Mouse (Mus musculus): Measurements from ENCODE around the gene Sult6b2. TPM values are rescaled to one million over a fixed set of nuclear protein-coding genes. Genes with fewer than 3 reads are reported as not detected.

Gene Sult6b2
- polyA plus RNA-seq, 1 experiment from 2014 or later = 0.16 TPM

DNA sequence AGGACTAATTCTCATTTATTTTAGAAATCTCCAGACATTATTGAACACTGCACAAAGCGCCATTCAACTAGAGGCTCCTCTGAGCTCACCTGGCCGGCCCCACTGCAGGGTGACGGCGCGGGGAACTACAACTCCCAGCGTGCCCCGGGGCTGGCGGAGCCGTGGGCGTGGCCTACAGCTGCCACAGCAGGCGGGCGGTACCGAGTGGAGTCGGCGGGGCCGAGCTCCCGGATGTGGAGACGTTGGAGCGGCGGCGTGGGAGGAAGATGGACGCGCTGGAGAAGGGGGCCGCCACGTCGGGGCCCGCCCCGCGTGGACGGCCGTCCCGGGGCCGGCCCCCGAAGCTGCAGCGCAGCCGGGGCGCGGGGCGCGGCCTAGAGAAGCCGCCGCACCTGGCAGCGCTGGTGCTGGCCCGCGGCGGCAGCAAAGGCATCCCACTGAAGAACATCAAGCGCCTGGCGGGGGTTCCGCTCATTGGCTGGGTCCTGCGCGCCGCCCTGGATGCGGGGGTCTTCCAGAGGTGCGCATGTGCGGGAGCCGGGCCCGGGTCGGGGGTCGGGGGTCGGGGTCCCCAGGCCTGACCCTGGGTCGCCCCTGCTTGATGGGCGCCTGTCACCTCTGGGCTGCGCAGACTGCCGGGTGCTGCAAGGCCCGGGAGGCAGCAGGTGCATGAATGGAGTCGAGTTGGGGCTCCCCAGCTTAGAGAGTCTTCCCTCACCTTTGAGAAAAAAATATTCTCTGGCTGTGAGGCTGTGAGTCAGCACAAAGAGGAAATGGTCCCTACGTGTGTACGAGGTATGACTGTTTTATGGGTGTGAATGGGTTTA, 47.6 kb downstream of the Sult6b2 start, which contains the start of gene Cmas:
TSS of gene Cmas (plus strand) at position 180 of the 827 bp plus-strand sequence.
- Histone ChIP-seq H3K27me3 (ENCODE audit: control insufficient read depth, insufficient read depth, low read length) (peaks cover 6% of the 10 kb centered on the region; the same call in 1 of the 2 replicates), H3K36me3 (ENCODE audit: control insufficient read depth, insufficient read depth, low read length) (peaks cover 17% of the 10 kb centered on the region; the same call in 1 of the 2 replicates), H3K4me1 (ENCODE audit: control insufficient read depth, insufficient read depth, low read length) (peaks cover 7% of the 10 kb centered on the region), H3K9ac (ENCODE audit: low read depth, low read length) (peak within 1 kb of the TSS; percentile 87), H3K4me3 (ENCODE audit: low read length) (peak within 1 kb of the TSS; percentile 91), H3K9me3 (ENCODE audit: control insufficient read depth, low read length) (no peaks in the 10 kb centered on the region), H3K4me2 (replicated peaks; ENCODE audit: low read depth, low read length) (peak within 1 kb of the TSS; percentile 84), H3K27ac (ENCODE audit: low read depth, low read length) (peak within 1 kb of the TSS; percentile 67; the same call in 1 of the 2 replicates)
- ATAC-seq (ENCODE audit: low FRiP score, low TSS enrichment) = peak; percentile 98
- WGBS = 1% methylated on average over 54 of the region's 68 CpGs

DNA sequence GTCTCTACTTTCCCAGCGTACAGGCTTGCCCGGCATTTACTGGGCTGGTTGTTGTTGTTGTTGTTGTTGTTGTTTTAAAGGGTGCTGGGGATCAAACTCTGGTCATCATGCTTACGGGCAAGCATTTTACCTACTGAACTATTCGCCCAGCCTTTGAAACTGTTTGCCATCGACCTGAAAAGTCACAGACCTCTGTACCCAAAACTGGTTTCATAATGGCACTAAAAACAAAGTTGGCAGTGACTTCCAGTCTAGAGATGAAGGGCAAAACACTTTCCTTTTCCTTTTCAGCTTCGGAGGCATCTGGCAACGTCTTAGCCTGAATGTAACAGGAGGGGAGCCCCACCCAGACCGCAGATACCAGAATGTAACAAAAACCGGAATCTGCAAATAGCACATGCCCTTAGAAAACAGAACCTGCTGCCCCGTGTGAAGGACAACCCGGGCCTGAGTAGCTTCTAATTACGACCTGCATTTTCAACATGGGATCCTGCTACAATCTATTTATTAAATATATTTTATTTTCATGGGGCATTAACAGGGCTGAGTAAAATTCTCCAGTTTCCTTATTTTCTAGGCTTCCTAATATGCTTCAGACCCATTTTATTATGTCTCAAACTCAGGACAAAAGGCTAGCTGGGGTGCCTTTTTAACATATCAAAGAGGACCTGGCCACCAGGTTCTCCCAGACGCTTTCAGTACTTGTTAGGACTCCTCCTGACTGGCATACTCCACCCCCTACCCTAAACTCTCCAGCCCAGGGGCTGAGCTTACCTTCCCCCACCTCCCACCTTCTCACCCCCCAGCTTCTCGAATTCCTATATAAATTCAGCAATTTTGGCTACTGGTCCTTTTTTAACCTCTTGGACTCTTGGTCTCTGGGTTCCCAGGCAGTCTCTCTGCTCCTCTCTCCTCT, 51.7 kb downstream of the Sult6b2 start:
- no peak overlapping the region for H3K9ac ChIP-seq (ENCODE audit: low read depth, low read length)
- H3K4me1 ChIP-seq (ENCODE audit: control insufficient read depth, insufficient read depth, low read length) = no peaks in the 10 kb centered on the region
- H3K27me3 ChIP-seq (ENCODE audit: control insufficient read depth, insufficient read depth, low read length) = peaks cover 6% of the 10 kb centered on the region; the same call in 1 of the 2 replicates
- no peaks in the 10 kb centered on the region for H3K9me3 ChIP-seq (ENCODE audit: control insufficient read depth, low read length)
- H3K4me3 ChIP-seq (ENCODE audit: low read length) = no peak overlapping the region
- no peak overlapping the region for H3K27ac ChIP-seq (ENCODE audit: low read depth, low read length)
- WGBS = 37% methylated on average over 14 of the region's 14 CpGs
- H3K36me3 ChIP-seq (ENCODE audit: control insufficient read depth, insufficient read depth, low read length) = no peaks in the 10 kb centered on the region
- ATAC-seq (ENCODE audit: low FRiP score, low TSS enrichment) = no peak
- H3K4me2 ChIP-seq (replicated peaks; ENCODE audit: low read depth, low read length) = no peak overlapping the region

DNA sequence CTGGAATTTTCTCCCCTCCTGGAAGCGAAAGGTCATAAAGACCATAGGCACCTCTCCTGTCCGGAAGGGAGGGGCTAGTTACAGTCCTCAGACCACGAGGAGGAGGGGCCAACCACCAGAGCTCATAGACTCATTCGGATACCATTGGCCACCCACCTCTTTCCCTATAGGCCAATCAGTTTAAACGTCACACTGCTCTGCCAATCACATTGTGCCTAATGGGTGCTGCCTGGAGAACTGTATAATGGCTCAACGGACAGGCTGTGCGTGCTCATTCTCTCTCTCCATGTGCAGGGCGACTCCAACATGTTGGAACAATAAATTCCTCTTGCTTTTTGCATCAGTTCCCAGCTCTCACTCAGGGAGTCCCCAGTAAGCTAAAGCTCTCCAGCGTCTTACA, 52.9 kb downstream of the Sult6b2 start:
- Histone ChIP-seq H3K4me3 (ENCODE audit: low read length) (no peak overlapping the region), H3K27me3 (ENCODE audit: control insufficient read depth, insufficient read depth, low read length) (peaks cover 6% of the 10 kb centered on the region; the same call in 1 of the 2 replicates), H3K4me2 (replicated peaks; ENCODE audit: low read depth, low read length) (no peak overlapping the region), H3K4me1 (ENCODE audit: control insufficient read depth, insufficient read depth, low read length) (no peaks in the 10 kb centered on the region), H3K9me3 (ENCODE audit: control insufficient read depth, low read length) (no peaks in the 10 kb centered on the region), H3K27ac (ENCODE audit: low read depth, low read length) (no peak overlapping the region), H3K9ac (ENCODE audit: low read depth, low read length) (no peak overlapping the region), H3K36me3 (ENCODE audit: control insufficient read depth, insufficient read depth, low read length) (no peaks in the 10 kb centered on the region)
- ATAC-seq (ENCODE audit: low FRiP score, low TSS enrichment) = peak; percentile 47; the same call in 1 of the 2 replicates
- 50% methylated on average over 9 of the region's 9 CpGs for WGBS

DNA sequence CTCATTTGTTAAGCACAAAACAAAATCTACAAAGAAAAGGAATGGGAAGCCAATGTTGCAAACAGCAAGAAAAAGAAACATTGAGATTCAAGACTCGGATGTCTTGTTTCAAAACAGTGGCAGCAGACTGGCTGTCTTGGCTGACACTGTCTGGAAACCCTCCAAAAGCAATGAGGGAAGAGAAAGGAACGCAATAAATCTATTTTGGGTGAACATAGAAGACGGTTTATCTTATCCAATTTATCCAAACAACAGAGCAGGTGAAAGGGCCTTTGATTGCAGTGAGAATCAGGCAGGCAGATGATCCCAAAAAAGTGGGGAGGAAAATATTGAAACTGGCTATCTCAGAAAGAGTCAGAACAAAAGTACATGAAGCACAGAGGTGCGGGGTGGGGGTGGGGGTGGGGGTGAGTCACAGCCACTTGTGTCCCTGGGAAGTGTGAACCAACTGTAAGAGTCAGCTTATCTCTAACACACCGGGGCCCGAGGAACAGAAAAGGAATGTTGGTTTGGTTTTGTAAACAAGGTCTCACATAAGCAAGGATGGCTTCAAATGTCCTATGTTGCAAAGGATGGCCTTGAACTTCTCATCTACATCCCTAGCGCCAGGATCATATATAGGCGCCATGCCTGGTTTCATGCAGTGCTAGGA, 56.1 kb downstream of the Sult6b2 start:
- H3K27me3 ChIP-seq (ENCODE audit: control insufficient read depth, insufficient read depth, low read length) = peaks cover 4% of the 10 kb centered on the region; the same call in 1 of the 2 replicates
- no peak overlapping the region for H3K4me2 ChIP-seq (replicated peaks; ENCODE audit: low read depth, low read length)
- no peaks in the 10 kb centered on the region for H3K9me3 ChIP-seq (ENCODE audit: control insufficient read depth, low read length)
- no peaks in the 10 kb centered on the region for H3K4me1 ChIP-seq (ENCODE audit: control insufficient read depth, insufficient read depth, low read length)
- no peak overlapping the region for H3K4me3 ChIP-seq (ENCODE audit: low read length)
- H3K36me3 ChIP-seq (ENCODE audit: control insufficient read depth, insufficient read depth, low read length) = no peaks in the 10 kb centered on the region
- no peak for ATAC-seq (ENCODE audit: low FRiP score, low TSS enrichment)
- H3K9ac ChIP-seq (ENCODE audit: low read depth, low read length) = no peak overlapping the region
- H3K27ac ChIP-seq (ENCODE audit: low read depth, low read length) = no peak overlapping the region
- 70% methylated on average over 8 of the region's 8 CpGs for WGBS

- H3K9me3 ChIP-seq (ENCODE audit: control insufficient read depth, low read length) = no peaks in the 10 kb centered on the region
- no peaks in the 10 kb centered on the region for H3K4me1 ChIP-seq (ENCODE audit: control insufficient read depth, insufficient read depth, low read length)
- WGBS = 83% methylated on average over 2 of the region's 2 CpGs
- H3K9ac ChIP-seq (ENCODE audit: low read depth, low read length) = no peak overlapping the region
- no peak for ATAC-seq (ENCODE audit: low FRiP score, low TSS enrichment)
- no peak overlapping the region for H3K4me2 ChIP-seq (replicated peaks; ENCODE audit: low read depth, low read length)
- no peaks in the 10 kb centered on the region for H3K36me3 ChIP-seq (ENCODE audit: control insufficient read depth, insufficient read depth, low read length)
- H3K4me3 ChIP-seq (ENCODE audit: low read length) = no peak overlapping the region
- no peaks in the 10 kb centered on the region for H3K27me3 ChIP-seq (ENCODE audit: control insufficient read depth, insufficient read depth, low read length)
- no peak overlapping the region for H3K27ac ChIP-seq (ENCODE audit: low read depth, low read length)
These were observed 57.1 kb downstream of the Sult6b2 start for GRCm38 (mm10) chr6:142747165-142747564.

GRCm38 (mm10) chr6:142746765-142747164, 57.5 kb downstream of the Sult6b2 start:
- H3K4me1 ChIP-seq (ENCODE audit: control insufficient read depth, insufficient read depth, low read length) = no peaks in the 10 kb centered on the region
- H3K4me2 ChIP-seq (replicated peaks; ENCODE audit: low read depth, low read length) = no peak overlapping the region
- H3K4me3 ChIP-seq (ENCODE audit: low read length) = no peak overlapping the region
- H3K27me3 ChIP-seq (ENCODE audit: control insufficient read depth, insufficient read depth, low read length) = no peaks in the 10 kb centered on the region
- H3K9me3 ChIP-seq (ENCODE audit: control insufficient read depth, low read length) = no peaks in the 10 kb centered on the region
- no peak overlapping the region for H3K27ac ChIP-seq (ENCODE audit: low read depth, low read length)
- no peaks in the 10 kb centered on the region for H3K36me3 ChIP-seq (ENCODE audit: control insufficient read depth, insufficient read depth, low read length)
- WGBS = 78% methylated on average over 7 of the region's 7 CpGs
- no peak overlapping the region for H3K9ac ChIP-seq (ENCODE audit: low read depth, low read length)
- no peak for ATAC-seq (ENCODE audit: low FRiP score, low TSS enrichment)

DNA sequence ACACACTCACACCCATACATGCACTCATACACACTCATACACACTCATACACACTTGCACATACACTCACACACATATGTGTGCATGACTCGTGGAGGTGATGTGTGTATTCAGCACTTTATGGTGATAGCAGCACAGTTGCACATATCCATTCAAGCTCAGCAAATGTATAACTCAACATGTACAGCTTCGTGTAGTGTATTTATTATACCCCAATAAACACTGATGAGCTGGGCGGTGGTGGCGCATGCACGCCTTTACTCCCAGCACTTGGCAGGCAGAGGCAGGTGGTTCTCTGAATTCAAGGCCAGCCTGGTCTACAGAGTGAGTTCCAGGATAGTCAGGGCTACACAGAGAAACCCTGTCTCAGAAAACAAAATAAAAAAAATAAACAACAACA, 58.8 kb downstream of the Sult6b2 start:
- no peak overlapping the region for H3K9ac ChIP-seq (ENCODE audit: low read depth, low read length)
- WGBS = 90% methylated on average over 5 of the region's 5 CpGs
- no peaks in the 10 kb centered on the region for H3K36me3 ChIP-seq (ENCODE audit: control insufficient read depth, insufficient read depth, low read length)
- no peaks in the 10 kb centered on the region for H3K4me1 ChIP-seq (ENCODE audit: control insufficient read depth, insufficient read depth, low read length)
- no peak for ATAC-seq (ENCODE audit: low FRiP score, low TSS enrichment)
- H3K4me2 ChIP-seq (replicated peaks; ENCODE audit: low read depth, low read length) = no peak overlapping the region
- H3K27me3 ChIP-seq (ENCODE audit: control insufficient read depth, insufficient read depth, low read length) = no peaks in the 10 kb centered on the region
- no peak overlapping the region for H3K4me3 ChIP-seq (ENCODE audit: low read length)
- no peaks in the 10 kb centered on the region for H3K9me3 ChIP-seq (ENCODE audit: control insufficient read depth, low read length)
- no peak overlapping the region for H3K27ac ChIP-seq (ENCODE audit: low read depth, low read length)

DNA sequence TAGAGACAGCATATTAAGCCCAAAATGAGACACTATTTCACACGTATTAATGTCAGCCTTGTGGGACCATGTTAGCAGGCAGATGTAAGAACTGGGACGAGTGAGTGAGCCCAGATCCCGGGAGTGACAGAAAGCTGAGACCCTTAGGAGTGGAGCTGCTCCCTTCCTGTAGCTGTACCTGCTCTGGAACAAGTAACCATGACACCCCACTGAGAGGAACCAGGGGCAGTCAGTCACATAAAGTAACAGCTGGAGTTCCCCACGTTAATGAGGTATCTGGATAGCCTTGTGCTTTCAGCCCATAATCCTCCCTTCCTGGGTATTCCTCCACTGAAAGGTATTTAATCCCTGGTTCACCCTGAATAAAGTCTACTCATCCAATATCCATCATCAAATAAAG, 61.1 kb downstream of the Sult6b2 start:
- Histone ChIP-seq H3K4me3 (ENCODE audit: low read length) (no peak overlapping the region), H3K9me3 (ENCODE audit: control insufficient read depth, low read length) (no peaks in the 10 kb centered on the region), H3K9ac (ENCODE audit: low read depth, low read length) (no peak overlapping the region), H3K36me3 (ENCODE audit: control insufficient read depth, insufficient read depth, low read length) (no peaks in the 10 kb centered on the region), H3K4me1 (ENCODE audit: control insufficient read depth, insufficient read depth, low read length) (no peaks in the 10 kb centered on the region), H3K4me2 (replicated peaks; ENCODE audit: low read depth, low read length) (no peak overlapping the region), H3K27me3 (ENCODE audit: control insufficient read depth, insufficient read depth, low read length) (no peaks in the 10 kb centered on the region), H3K27ac (ENCODE audit: low read depth, low read length) (no peak overlapping the region)
- WGBS = 67% methylated on average over 4 of the region's 4 CpGs
- ATAC-seq (ENCODE audit: low FRiP score, low TSS enrichment) = 0 out of 2 replicates have a peak, but pooled peaks have one; percentile 12
